Mouse (Mus musculus): ENCODE data around the gene Gna14. TPM values are rescaled to one million over a fixed set of nuclear protein-coding genes. Genes with fewer than 3 reads are reported as not detected.

Gna14 gene
- total and polyA plus RNA-seq, 2 experiments from 2014 or later = 0.60 to 0.93 TPM

DNA sequence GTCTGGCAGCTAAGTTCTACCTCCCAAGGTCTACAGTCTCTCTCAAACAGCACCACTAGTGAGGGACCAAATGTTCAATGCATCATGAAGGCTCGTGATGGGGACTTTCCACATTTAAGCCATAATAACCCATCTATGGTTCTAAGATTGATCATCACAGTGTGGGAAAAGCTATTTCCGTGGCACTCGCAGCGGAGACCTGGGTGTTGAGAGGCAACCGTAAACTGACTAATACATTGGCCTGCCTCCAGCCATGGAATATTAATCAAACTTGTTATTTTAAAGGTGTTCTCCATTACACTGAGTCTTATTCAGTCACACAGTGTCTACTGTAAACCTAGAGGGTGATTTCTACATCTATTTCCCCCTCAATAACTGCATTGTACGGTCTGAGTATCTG is 127.1 kb downstream of the Gna14 start:
- no peak for ATAC-seq (ENCODE audit: low FRiP score)
- Histone ChIP-seq H3K36me3 (ENCODE audit: insufficient read depth, low read length) (no peaks in the 10 kb centered on the region), H3K9me3 (ENCODE audit: low read length) (no peaks in the 10 kb centered on the region), H3K27me3 (ENCODE audit: insufficient read depth, low read length) (no peaks in the 10 kb centered on the region), H3K27ac (ENCODE audit: low read depth, low read length) (no peak overlapping the region), H3K4me1 (ENCODE audit: insufficient read depth, low read length) (no peaks in the 10 kb centered on the region), H3K4me2 (ENCODE audit: low read depth, low read length, poor library complexity, severe bottlenecking) (no peak overlapping the region), H3K9ac (replicated peaks; ENCODE audit: low read length, poor library complexity, severe bottlenecking) (no peak overlapping the region), H3K4me3 (ENCODE audit: low read depth, low read length) (no peak overlapping the region)
- no peak for DNase-seq (ENCODE audit: low spot score)
- WGBS = 92% methylated on average over 6 of the region's 6 CpGs
- no peak for TF ChIP-seq CTCF (IDR thresholded peaks at IDR 0.05)

DNA sequence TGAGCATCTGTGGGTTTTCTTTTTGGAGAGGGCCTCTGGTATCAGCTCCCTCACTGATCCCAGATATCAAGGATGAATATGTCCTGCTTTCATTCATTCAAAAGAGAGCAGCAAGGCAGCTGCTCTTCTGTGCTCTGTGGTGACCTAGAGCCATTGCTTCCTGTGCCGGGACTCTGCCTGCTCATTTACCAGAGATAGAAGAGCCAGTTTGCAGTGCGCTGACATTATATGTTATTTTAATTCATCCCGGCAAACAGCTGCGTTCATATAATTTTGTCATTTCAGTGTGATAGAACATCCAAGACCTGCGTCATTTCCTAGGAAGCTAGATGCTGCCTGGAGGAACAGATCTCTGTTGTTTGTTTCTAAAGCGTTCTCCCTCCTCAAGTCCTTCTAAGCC is 141.2 kb downstream of the Gna14 start:
- TF ChIP-seq CTCF (IDR thresholded peaks at IDR 0.05) = no peak
- Histone ChIP-seq H3K4me3 (ENCODE audit: low read depth, low read length) (no peak overlapping the region), H3K4me1 (ENCODE audit: insufficient read depth, low read length) (no peaks in the 10 kb centered on the region), H3K4me2 (ENCODE audit: low read depth, low read length, poor library complexity, severe bottlenecking) (no peak overlapping the region), H3K36me3 (ENCODE audit: insufficient read depth, low read length) (no peaks in the 10 kb centered on the region), H3K27ac (ENCODE audit: low read depth, low read length) (no peak overlapping the region), H3K9me3 (ENCODE audit: low read length) (no peaks in the 10 kb centered on the region), H3K9ac (replicated peaks; ENCODE audit: low read length, poor library complexity, severe bottlenecking) (no peak overlapping the region), H3K27me3 (ENCODE audit: insufficient read depth, low read length) (no peaks in the 10 kb centered on the region)
- ATAC-seq (ENCODE audit: low FRiP score) = no peak
- WGBS = 81% methylated on average over 6 of the region's 6 CpGs
- no peak for DNase-seq (ENCODE audit: low spot score)

GRCm38 (mm10) chr19:16579656-16580260 is 144.2 kb downstream of the Gna14 start:
- Histone ChIP-seq H3K4me2 (ENCODE audit: low read depth, low read length, poor library complexity, severe bottlenecking) (no peak overlapping the region), H3K36me3 (ENCODE audit: insufficient read depth, low read length) (no peaks in the 10 kb centered on the region), H3K9ac (replicated peaks; ENCODE audit: low read length, poor library complexity, severe bottlenecking) (no peak overlapping the region), H3K9me3 (ENCODE audit: low read length) (no peaks in the 10 kb centered on the region), H3K4me1 (ENCODE audit: insufficient read depth, low read length) (no peaks in the 10 kb centered on the region), H3K27ac (ENCODE audit: low read depth, low read length) (no peak overlapping the region), H3K4me3 (ENCODE audit: low read depth, low read length) (no peak overlapping the region), H3K27me3 (ENCODE audit: insufficient read depth, low read length) (no peaks in the 10 kb centered on the region)
- ATAC-seq (ENCODE audit: low FRiP score) (no peak), DNase-seq (ENCODE audit: low spot score) (no peak)
- no peak for TF ChIP-seq CTCF (IDR thresholded peaks at IDR 0.05)
- 82% methylated on average over 7 of the region's 7 CpGs for WGBS

GRCm38 (mm10) chr19:16580501-16580900 is 144.9 kb downstream of the Gna14 start:
- Histone ChIP-seq H3K9me3 (ENCODE audit: low read length) (no peaks in the 10 kb centered on the region), H3K9ac (replicated peaks; ENCODE audit: low read length, poor library complexity, severe bottlenecking) (no peak overlapping the region), H3K4me3 (ENCODE audit: low read depth, low read length) (no peak overlapping the region), H3K4me1 (ENCODE audit: insufficient read depth, low read length) (no peaks in the 10 kb centered on the region), H3K36me3 (ENCODE audit: insufficient read depth, low read length) (no peaks in the 10 kb centered on the region), H3K27me3 (ENCODE audit: insufficient read depth, low read length) (no peaks in the 10 kb centered on the region), H3K4me2 (ENCODE audit: low read depth, low read length, poor library complexity, severe bottlenecking) (no peak overlapping the region), H3K27ac (ENCODE audit: low read depth, low read length) (no peak overlapping the region)
- DNase-seq (ENCODE audit: low spot score) = no peak
- no peak for ATAC-seq (ENCODE audit: low FRiP score)
- 92% methylated on average over 8 of the region's 8 CpGs for WGBS
- TF ChIP-seq CTCF (IDR thresholded peaks at IDR 0.05) = no peak

DNA sequence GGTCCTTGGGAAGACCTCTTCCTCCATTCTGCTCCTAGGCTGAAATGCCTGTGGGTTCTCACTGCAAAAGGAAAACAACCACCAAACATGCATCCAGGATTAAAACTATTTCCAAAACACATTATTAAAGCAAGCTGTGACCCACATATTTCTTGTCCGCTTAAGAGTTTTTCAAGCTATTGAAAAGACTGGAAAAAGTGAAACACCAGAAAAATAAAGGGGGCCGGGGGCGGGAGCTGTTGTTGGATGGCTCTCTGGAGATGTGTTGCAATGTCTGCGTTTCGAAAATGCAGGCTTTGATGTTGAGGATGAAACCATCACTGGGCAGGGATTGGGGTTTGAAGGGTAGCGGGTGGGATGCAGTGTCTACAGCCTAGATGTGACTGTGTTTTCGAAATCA is 149.0 kb downstream of the Gna14 start:
- no peaks in the 10 kb centered on the region for H3K36me3 ChIP-seq (ENCODE audit: insufficient read depth, low read length)
- H3K9ac ChIP-seq (replicated peaks; ENCODE audit: low read length, poor library complexity, severe bottlenecking) = no peak overlapping the region
- H3K4me3 ChIP-seq (ENCODE audit: low read depth, low read length) = no peak overlapping the region
- 86% methylated on average over 7 of the region's 7 CpGs for WGBS
- TF ChIP-seq CTCF (IDR thresholded peaks at IDR 0.05) = no peak
- no peaks in the 10 kb centered on the region for H3K9me3 ChIP-seq (ENCODE audit: low read length)
- no peak overlapping the region for H3K4me2 ChIP-seq (ENCODE audit: low read depth, low read length, poor library complexity, severe bottlenecking)
- no peak overlapping the region for H3K27ac ChIP-seq (ENCODE audit: low read depth, low read length)
- ATAC-seq (ENCODE audit: low FRiP score) = no peak
- H3K27me3 ChIP-seq (ENCODE audit: insufficient read depth, low read length) = no peaks in the 10 kb centered on the region
- H3K4me1 ChIP-seq (ENCODE audit: insufficient read depth, low read length) = no peaks in the 10 kb centered on the region
- no peak for DNase-seq (ENCODE audit: low spot score)

DNA sequence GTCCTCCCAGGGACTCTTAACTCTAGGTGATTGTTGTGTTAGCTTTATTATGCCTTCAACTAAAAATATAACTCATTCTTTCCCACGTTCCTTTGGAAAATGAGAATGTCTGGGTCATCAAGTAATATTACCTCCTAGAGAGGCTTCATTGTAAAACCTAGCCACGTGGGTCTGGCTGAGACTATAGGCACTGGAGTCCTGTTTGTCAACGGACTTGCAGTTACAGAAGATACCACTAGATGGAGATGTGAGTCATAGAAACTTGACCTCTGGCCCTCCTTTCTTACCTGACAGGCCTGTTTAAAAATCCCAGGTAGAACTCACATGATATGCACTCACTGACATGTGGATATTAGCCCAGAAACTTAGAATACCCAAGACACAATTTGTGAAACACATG is 149.8 kb downstream of the Gna14 start:
- DNase-seq (ENCODE audit: low spot score) (peak; percentile 49), ATAC-seq (ENCODE audit: low FRiP score) (no peak)

More for the DNA sequence above, 149.8 kb downstream of the Gna14 start:
- TF ChIP-seq CTCF (IDR thresholded peaks at IDR 0.05) = peak; percentile 63
- H3K36me3 ChIP-seq (ENCODE audit: insufficient read depth, low read length) = no peaks in the 10 kb centered on the region
- no peak overlapping the region for H3K27ac ChIP-seq (ENCODE audit: low read depth, low read length)
- 16% methylated on average over 3 of the region's 3 CpGs for WGBS
- H3K27me3 ChIP-seq (ENCODE audit: insufficient read depth, low read length) = no peaks in the 10 kb centered on the region
- H3K4me2 ChIP-seq (ENCODE audit: low read depth, low read length, poor library complexity, severe bottlenecking) = no peak overlapping the region
- no peak overlapping the region for H3K9ac ChIP-seq (replicated peaks; ENCODE audit: low read length, poor library complexity, severe bottlenecking)
- H3K4me3 ChIP-seq (ENCODE audit: low read depth, low read length) = no peak overlapping the region
- H3K4me1 ChIP-seq (ENCODE audit: insufficient read depth, low read length) = no peaks in the 10 kb centered on the region
- H3K9me3 ChIP-seq (ENCODE audit: low read length) = no peaks in the 10 kb centered on the region
